Mouse (Mus musculus) liver, adult 2 months (tissue): ENCODE results near the gene Rnf216. TPM values are rescaled to one million over a fixed set of nuclear protein-coding genes. Genes with fewer than 3 reads are reported as not detected.

Experiments
- DNase-seq: peaks from one replicate; pipeline ENCODE4 v3.0.0-alpha.2; 2011; ENCODE audit warnings: low read depth, low spot score; ENCODE audit errors: extremely low read depth
- H3K27ac ChIP-seq: fragments of 200-500 bp; replicated peaks from 2 replicates; pipeline ENCODE4 v1.5.1; 2012; ENCODE audit warnings: low read depth, mild to moderate bottlenecking, control low read depth, inconsistent platforms, low read length; ENCODE audit not compliant: insufficient read depth
- H3K27me3 ChIP-seq: fragments of 200-500 bp; 2 replicates; pipeline ENCODE4 v1.6.1; 2012; ENCODE audit warnings: mild to moderate bottlenecking, moderate library complexity, low read length, inconsistent platforms; ENCODE audit not compliant: control insufficient read depth, insufficient read depth
- H3K36me3 ChIP-seq: fragments of 200-500 bp; 2 replicates; pipeline ENCODE4 v1.6.1; 2012; ENCODE audit warnings: low read length, inconsistent platforms; ENCODE audit not compliant: control insufficient read depth, insufficient read depth
- H3K4me1 ChIP-seq: fragments of 200-500 bp; 2 replicates; pipeline ENCODE4 v1.6.1; 2011; ENCODE audit warnings: low read length; ENCODE audit not compliant: control insufficient read depth, insufficient read depth
- H3K4me3 ChIP-seq: fragments of 200-500 bp; 2 replicates; pipeline ENCODE4 v1.5.1; 2011; ENCODE audit warnings: low read depth, mild to moderate bottlenecking, control low read depth, low read length, moderate library complexity; ENCODE audit not compliant: insufficient read depth
- H3K79me2 ChIP-seq: fragments of 200-500 bp; 2 replicates; pipeline ENCODE4 v1.6.1; 2012; ENCODE audit warnings: inconsistent platforms, mild to moderate bottlenecking, low read length, moderate library complexity; ENCODE audit not compliant: control insufficient read depth, insufficient read depth
- H3K9ac ChIP-seq: fragments of 200-500 bp; 2 replicates; pipeline ENCODE4 v1.6.1; 2012; ENCODE audit warnings: low read depth, mild to moderate bottlenecking, control low read depth, inconsistent platforms, low read length
- CTCF ChIP-seq: fragments of 200-500 bp; IDR thresholded peaks from 2 replicates; pipeline ENCODE4 v1.5.1; 2011; ENCODE audit warnings: low read depth, low read length, control low read depth
- POLR2A ChIP-seq: fragments of 200-500 bp; IDR thresholded peaks from 2 replicates; pipeline ENCODE4 v1.6.1; 2011; ENCODE audit warnings: low read length, control low read depth; ENCODE audit not compliant: insufficient read depth; ENCODE audit errors: extremely low read depth
- WGBS: fragments of 180-500 bp; shearing (Covaris S2); methylation state at CpG from one replicate; pipeline ENCODE4 v1.1.7; 2018; 5-methylcytosine and 5-hydroxymethylcytosine counted together
- polyA plus RNA-seq: library from polyadenylated mRNA; depleted of rRNA; stranded (reverse); fragments of >200 nt; gene quantifications from 2 replicates; pipeline ENCODE4 v1.2.3, GENCODE M21; 2012
- total RNA-seq: library from RNA; depleted of rRNA; stranded (reverse); fragments of >200 nt; gene quantifications from 2 replicates; pipeline ENCODE4 v1.2.3, GENCODE M21; 2014

Gene Rnf216
- total and polyA plus RNA-seq, 2 experiments: 11.5 to 12.1 TPM

GRCm38 (mm10) chr5:142997526-142997925 lies 115.3 kb downstream of the Rnf216 start:
- no peaks in the 10 kb centered on the region for H3K79me2 ChIP-seq
- no peak overlapping the region for H3K9ac ChIP-seq
- peak overlapping the region; percentile 27; the same call in 1 of the 2 replicates for H3K27ac ChIP-seq
- H3K36me3 ChIP-seq: no peaks in the 10 kb centered on the region; the same call in 1 of the 2 replicates
- no peaks in the 10 kb centered on the region for H3K27me3 ChIP-seq
- H3K4me3 ChIP-seq: no peak overlapping the region
- no peak for DNase-seq
- peaks cover 5% of the 10 kb centered on the region for H3K4me1 ChIP-seq
- TF ChIP-seq POLR2A (no peak), CTCF (no peak)
- 83% methylated on average over 9 of the region's 9 CpGs for WGBS

- WGBS: 95% methylated on average over 2 of the region's 2 CpGs
- Histone ChIP-seq H3K4me1 (peaks cover 5% of the 10 kb centered on the region), H3K27ac (no peak overlapping the region), H3K27me3 (no peaks in the 10 kb centered on the region), H3K4me3 (no peak overlapping the region), H3K79me2 (no peaks in the 10 kb centered on the region), H3K36me3 (no peaks in the 10 kb centered on the region; the same call in 1 of the 2 replicates), H3K9ac (no peak overlapping the region)
- DNase-seq: no peak
- TF ChIP-seq CTCF: no peak
- no peak for TF ChIP-seq POLR2A
These were observed 118.0 kb downstream of the Rnf216 start for GRCm38 (mm10) chr5:142994746-142995145.

- H3K27ac ChIP-seq: no peak overlapping the region
- no peak overlapping the region for H3K9ac ChIP-seq
- no peak for TF ChIP-seq CTCF
- no peak for TF ChIP-seq POLR2A
- H3K79me2 ChIP-seq: no peaks in the 10 kb centered on the region
- H3K27me3 ChIP-seq: no peaks in the 10 kb centered on the region
- no peak for DNase-seq
- WGBS: 94% methylated on average over 3 of the region's 3 CpGs
- no peaks in the 10 kb centered on the region for H3K4me1 ChIP-seq
- no peak overlapping the region for H3K4me3 ChIP-seq
- H3K36me3 ChIP-seq: no peaks in the 10 kb centered on the region; the same call in 1 of the 2 replicates
These were observed 123.6 kb downstream of the Rnf216 start for GRCm38 (mm10) chr5:142989167-142989566.

- H3K9ac ChIP-seq: no peak overlapping the region
- H3K27ac ChIP-seq: no peak overlapping the region
- no peaks in the 10 kb centered on the region for H3K4me1 ChIP-seq
- H3K27me3 ChIP-seq: no peaks in the 10 kb centered on the region
- no peak for DNase-seq
- H3K36me3 ChIP-seq: no peaks in the 10 kb centered on the region; the same call in 1 of the 2 replicates
- no peaks in the 10 kb centered on the region for H3K79me2 ChIP-seq
- no peak overlapping the region for H3K4me3 ChIP-seq
- TF ChIP-seq CTCF (no peak), POLR2A (no peak)
- 72% methylated on average over 5 of the region's 5 CpGs for WGBS
These were observed 124.3 kb downstream of the Rnf216 start for GRCm38 (mm10) chr5:142988520-142988919.

GRCm38 (mm10) chr5:142984271-142984670 lies 128.5 kb downstream of the Rnf216 start:
- Histone ChIP-seq H3K79me2 (no peaks in the 10 kb centered on the region), H3K4me1 (peaks cover 2% of the 10 kb centered on the region; the same call in 1 of the 2 replicates), H3K36me3 (no peaks in the 10 kb centered on the region), H3K27ac (no peak overlapping the region), H3K27me3 (no peaks in the 10 kb centered on the region), H3K4me3 (no peak overlapping the region), H3K9ac (no peak overlapping the region)
- WGBS: 93% methylated on average over 10 of the region's 10 CpGs
- DNase-seq: no peak
- no peak for TF ChIP-seq POLR2A
- TF ChIP-seq CTCF: no peak

- Histone ChIP-seq H3K27me3 (peaks cover 2% of the 10 kb centered on the region; the same call in 1 of the 2 replicates), H3K4me1 (peaks cover 2% of the 10 kb centered on the region; the same call in 1 of the 2 replicates), H3K36me3 (no peaks in the 10 kb centered on the region), H3K79me2 (no peaks in the 10 kb centered on the region), H3K4me3 (no peak overlapping the region), H3K27ac (no peak overlapping the region), H3K9ac (no peak overlapping the region)
- no peak for DNase-seq
- WGBS: 86% methylated on average over 8 of the region's 8 CpGs
- TF ChIP-seq POLR2A: no peak
- TF ChIP-seq CTCF: no peak
These were observed 129.6 kb downstream of the Rnf216 start for GRCm38 (mm10) chr5:142983174-142983573.
